Mouse (Mus musculus) hindbrain, embryonic 13.5 days (tissue): ENCODE data around the gene Zfp87. TPM values are rescaled to one million over a fixed set of nuclear protein-coding genes. Genes with fewer than 3 reads are reported as not detected.

Experiments
- ATAC-seq: fragments of 200-750 bp; cut with Nextera tagmentation; 2 replicates; pipeline ENCODE4 v1.8.0; 2017; ENCODE audit warnings: moderate TSS enrichment; ENCODE audit not compliant: low FRiP score
- H3K27ac ChIP-seq: fragments of 300-500 bp; sonication (generic); 2 replicates; pipeline ENCODE4 v1.5.1; 2015; ENCODE audit warnings: inconsistent platforms, mild to moderate bottlenecking, moderate library complexity
- H3K27me3 ChIP-seq: fragments of 300-500 bp; sonication (generic); 2 replicates; pipeline ENCODE4 v1.6.1; 2015; ENCODE audit warnings: mild to moderate bottlenecking, inconsistent platforms
- H3K36me3 ChIP-seq: fragments of 300-500 bp; sonication (generic); 2 replicates; pipeline ENCODE4 v1.6.1; 2015; ENCODE audit warnings: mild to moderate bottlenecking, inconsistent platforms
- H3K4me1 ChIP-seq: fragments of 300-500 bp; sonication (generic); replicated peaks from 2 replicates; pipeline ENCODE4 v1.6.1; 2015; ENCODE audit warnings: inconsistent platforms
- H3K4me2 ChIP-seq: fragments of 300-500 bp; sonication (generic); 2 replicates; pipeline ENCODE4 v1.6.1; 2015; ENCODE audit warnings: inconsistent platforms, mild to moderate bottlenecking, moderate library complexity
- H3K4me3 ChIP-seq: fragments of 300-500 bp; sonication (generic); 2 replicates; pipeline ENCODE4 v1.5.1; 2015; ENCODE audit warnings: mild to moderate bottlenecking, inconsistent platforms
- H3K9ac ChIP-seq: fragments of 300-500 bp; sonication (generic); 2 replicates; pipeline ENCODE4 v1.6.1; 2015; ENCODE audit warnings: mild to moderate bottlenecking, inconsistent platforms
- H3K9me3 ChIP-seq: fragments of 300-500 bp; sonication (generic); 2 replicates; pipeline ENCODE4 v1.6.1; 2016; ENCODE audit warnings: inconsistent platforms
- WGBS: fragments of 180-500 bp; shearing (Covaris S2); methylation state at CpG from one replicate; pipeline ENCODE4 v1.1.7; 2015; 5-methylcytosine and 5-hydroxymethylcytosine counted together
- polyA plus RNA-seq: library from polyadenylated mRNA; unstranded; fragments of >200 nt; fragmentation: Nextera tagmentation; extraction: Ambion mirVana; gene quantifications from 2 replicates; pipeline ENCODE4 v1.2.1, GENCODE M21; 2015

The Zfp87 gene
- polyA plus RNA-seq, 1 experiment from 2014 or later = 39.7 TPM

DNA sequence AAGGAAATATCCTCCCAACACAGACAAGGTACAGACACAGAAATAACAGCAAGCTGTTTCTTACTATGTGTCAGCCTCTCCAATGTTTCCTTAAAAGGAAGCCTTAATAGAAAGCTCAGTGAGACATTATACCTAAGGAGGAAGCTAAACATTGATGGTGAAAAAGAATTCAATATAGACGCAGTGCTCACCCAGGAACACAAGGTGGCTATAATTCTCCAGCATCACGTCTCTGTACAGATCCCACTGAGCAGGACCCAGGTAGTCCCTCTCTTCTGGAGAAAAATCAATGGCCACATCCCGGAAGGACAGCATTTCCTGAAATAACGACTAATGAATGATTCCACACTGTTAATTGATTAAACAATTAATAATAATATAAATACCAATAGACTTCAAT lies 44.4 kb downstream of the Zfp87 start:
- H3K9me3 ChIP-seq = no peaks in the 10 kb centered on the region
- H3K4me2 ChIP-seq = no peak overlapping the region
- H3K4me1 ChIP-seq = peaks cover 12% of the 10 kb centered on the region
- H3K9ac ChIP-seq = no peak overlapping the region
- no peaks in the 10 kb centered on the region for H3K27me3 ChIP-seq
- H3K27ac ChIP-seq = no peak overlapping the region
- no peak overlapping the region for H3K4me3 ChIP-seq
- H3K36me3 ChIP-seq = 0 out of 2 replicates have a peak, but pooled peaks cover 2% of the 10 kb centered on the region
- ATAC-seq = no peak
- 73% methylated on average over 4 of the region's 4 CpGs for WGBS

DNA sequence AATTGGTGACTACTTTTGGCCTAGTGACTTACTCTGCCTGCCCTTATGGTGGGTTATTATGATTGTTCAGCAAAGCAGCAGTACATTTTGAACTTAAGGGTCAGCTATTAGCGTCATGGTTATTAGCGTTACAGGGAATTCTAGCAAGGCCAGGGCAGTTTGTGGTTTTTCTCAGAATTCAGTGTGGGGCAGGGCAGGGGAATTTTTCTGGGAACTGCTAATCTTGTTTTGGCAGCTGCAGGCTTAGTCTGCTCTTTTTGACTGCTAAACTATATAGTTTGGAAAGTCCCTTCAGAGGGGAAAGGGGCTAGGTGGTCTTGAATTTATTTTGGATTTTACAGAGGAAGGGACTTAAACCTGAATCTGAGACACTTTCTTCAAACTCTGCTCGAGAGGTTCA lies 56.7 kb downstream of the Zfp87 start:
- 97% methylated on average over 3 of the region's 3 CpGs for WGBS
- Histone ChIP-seq H3K36me3 (peaks cover 25% of the 10 kb centered on the region), H3K27me3 (no peaks in the 10 kb centered on the region), H3K27ac (no peak overlapping the region), H3K4me2 (no peak overlapping the region), H3K9me3 (no peaks in the 10 kb centered on the region), H3K9ac (no peak overlapping the region), H3K4me3 (no peak overlapping the region), H3K4me1 (no peaks in the 10 kb centered on the region)
- no peak for ATAC-seq

Other genes starting within 250 kb of the Zfp87 start
- gene Zfp458, start 247.7 kb downstream of the Zfp87 start, polyA plus RNA-seq = 5.1 and 5.4 TPM in 2 replicates
- 0.84 and 1.1 TPM in 2 replicates for gene Zfp457, start 219.7 kb downstream of the Zfp87 start, polyA plus RNA-seq
- 1.6 and 1.9 TPM in 2 replicates for gene Zfp595, start 193.6 kb downstream of the Zfp87 start, polyA plus RNA-seq
- 0.44 TPM in 1 of 2 replicates, not detected in the other for gene Gm28044, start 165.6 kb downstream of the Zfp87 start, polyA plus RNA-seq
- 0.68 and 0.69 TPM in 2 replicates for gene Zfp953, start 165.6 kb downstream of the Zfp87 start, polyA plus RNA-seq
- not detected in 2 replicates for gene Gm28041, start 150.4 kb downstream of the Zfp87 start, polyA plus RNA-seq
- 0.55 and 0.72 TPM in 2 replicates for gene Zfp456, start 150.4 kb downstream of the Zfp87 start, polyA plus RNA-seq
- gene Zfp429, start 126.4 kb downstream of the Zfp87 start, polyA plus RNA-seq = 3.4 and 5.0 TPM in 2 replicates
- 0.21 and 0.58 TPM in 2 replicates for gene Zfp459, start 104.8 kb downstream of the Zfp87 start, polyA plus RNA-seq
- gene Zfp874a, start 74.6 kb downstream of the Zfp87 start, polyA plus RNA-seq = 5.2 and 6.8 TPM in 2 replicates
- gene Zfp874b, start 41.9 kb downstream of the Zfp87 start, polyA plus RNA-seq = 2.0 and 2.5 TPM in 2 replicates
- 14.6 and 14.8 TPM in 2 replicates for gene Zfp58, start 25.6 kb downstream of the Zfp87 start, polyA plus RNA-seq
- gene Gm26965, start within 50 bp of the Zfp87 start, polyA plus RNA-seq = not detected in 2 replicates
- gene Zfp748, start 27.7 kb upstream of the Zfp87 start, polyA plus RNA-seq = 13.5 and 16.2 TPM in 2 replicates
- gene Zfp729b, start 83.5 kb upstream of the Zfp87 start, polyA plus RNA-seq = 4.1 and 4.5 TPM in 2 replicates
- 0.87 and 0.96 TPM in 2 replicates for gene Gm49345, start 111.6 kb upstream of the Zfp87 start, polyA plus RNA-seq
- gene Zfp729a, start 111.6 kb upstream of the Zfp87 start, polyA plus RNA-seq = 3.5 and 4.3 TPM in 2 replicates
- 15.3 and 16.3 TPM in 2 replicates for gene Zfp738, start 160.9 kb upstream of the Zfp87 start, polyA plus RNA-seq
- gene Zfp65, start 203.0 kb upstream of the Zfp87 start, polyA plus RNA-seq = 9.3 and 11.0 TPM in 2 replicates
- 8.6 and 8.9 TPM in 2 replicates for gene Zfp85, start 229.1 kb upstream of the Zfp87 start, polyA plus RNA-seq